Mouse (Mus musculus) myocyte (in vitro differentiated cells): Measurements from ENCODE around the gene Polr2b.

Experiments
- CEBPB ChIP-seq: IDR thresholded peaks from 2 replicates; pipeline ENCODE4 v1.6.1; 2011; ENCODE audit warnings: mild to moderate bottlenecking, moderate library complexity; ENCODE audit not compliant: poor library complexity, insufficient read depth, severe bottlenecking
- E2F4 ChIP-seq: IDR thresholded peaks from one replicate; pipeline ENCODE4 v1.6.1; 2011; ENCODE audit warnings: mild to moderate bottlenecking, control low read depth, moderate library complexity; ENCODE audit not compliant: insufficient read depth
- MYOG ChIP-seq, 3 experiments: IDR thresholded peaks; one replicate each; pipeline ENCODE4 v1.6.1; 2011; ENCODE audit warnings: control low read depth in 2 of 3, low read depth in 2 of 3, mild to moderate bottlenecking in 2 of 3; ENCODE audit not compliant: insufficient read length in 2 of 3, control insufficient read depth in 1 of 3, insufficient read depth in 1 of 3
- POLR2A ChIP-seq: IDR thresholded peaks from one replicate; pipeline ENCODE4 v1.6.1; 2011; ENCODE audit warnings: low read depth, mild to moderate bottlenecking, control low read depth, moderate library complexity; ENCODE audit not compliant: insufficient read length
- TCF12 ChIP-seq: IDR thresholded peaks from one replicate; pipeline ENCODE4 v1.6.1; 2011; ENCODE audit warnings: mild to moderate bottlenecking, control low read depth; ENCODE audit not compliant: poor library complexity, insufficient read depth, severe bottlenecking

GRCm38 (mm10) chr5:77384724-77385123 lies 74.8 kb downstream of the Polr2b start:
- TF ChIP-seq CEBPB (no peak), MYOG (IDR thresholded peaks at IDR 0.05; ENCODE audit: control insufficient read depth in 1 of 3, insufficient read depth in 1 of 3, insufficient read length in 2 of 3, low read depth in 2 of 3) (no peak), POLR2A (no peak), E2F4 (no peak), TCF12 (no peak)
